ENCODE assay signal across 9 mouse cellular contexts in genomic region chr10:60531349-60531748, GRCm38 (mm10).
DNase-seq lines count a peak whose midpoint lies in the region; ATAC-seq and TF ChIP-seq lines count a peak whose summit lies in the region.
"Had no signal": no experiment of that assay in that cellular context is flagged by ENCODE, and none has a peak within 500 bp of the region (broad histone marks: within the 10 kb centered on the region; RNA-seq: fewer than 3 reads in every experiment).

No protein-coding gene starts in this region.

- peaks cover 3% of the 10 kb centered on the region; the same call in 1 of the 2 replicates for H3K27me3 ChIP-seq in kidney, embryonic 14.5 days (ENCODE audit: control insufficient read depth, insufficient read depth, low read length)
- no peaks in the 10 kb centered on the region for H3K27me3 ChIP-seq in forebrain, embryonic 16.5 days (replicated peaks; ENCODE audit: control insufficient read depth, insufficient read depth, low read length)
- H3K27me3 ChIP-seq in midbrain, embryonic 12.5 days, result peaks cover 16% of the 10 kb centered on the region

- no peak overlapping the region for H3K27ac ChIP-seq in kidney, embryonic 14.5 days (ENCODE audit: low read depth, low read length)
- no peak overlapping the region for H3K27ac ChIP-seq in ES-E14 (ENCODE audit: insufficient read depth, low read depth, low read length, poor library complexity, severe bottlenecking)
- H3K27ac ChIP-seq in forebrain, embryonic 16.5 days (ENCODE audit: low read length), result no peak overlapping the region
- no peak overlapping the region for H3K27ac ChIP-seq in midbrain, embryonic 12.5 days (replicated peaks)
- H3K27ac ChIP-seq: embryonic facial prominence, embryonic 13.5 days had no signal

- H3K9me3 ChIP-seq in kidney, embryonic 14.5 days (ENCODE audit: control insufficient read depth, low read length), result no peaks in the 10 kb centered on the region
- no peaks in the 10 kb centered on the region for H3K9me3 ChIP-seq in ES-E14 (ENCODE audit: control insufficient read depth, insufficient read depth, low read depth, low read length)
- no peaks in the 10 kb centered on the region for H3K9me3 ChIP-seq in forebrain, embryonic 16.5 days (ENCODE audit: control insufficient read depth, low read length)
- H3K9me3 ChIP-seq in midbrain, embryonic 12.5 days, result no peaks in the 10 kb centered on the region
- H3K9me3 ChIP-seq: embryonic facial prominence, embryonic 13.5 days had no signal

- no peak overlapping the region for H3K9ac ChIP-seq in kidney, embryonic 14.5 days (ENCODE audit: low read depth, low read length)
- H3K9ac ChIP-seq in ES-E14 (ENCODE audit: insufficient read depth, low read depth, low read length, poor library complexity, severe bottlenecking), result no peak overlapping the region
- H3K9ac ChIP-seq in forebrain, embryonic 16.5 days (replicated peaks; ENCODE audit: low read depth, low read length), result no peak overlapping the region
- H3K9ac ChIP-seq in midbrain, embryonic 12.5 days (replicated peaks), result no peak overlapping the region
- H3K9ac ChIP-seq: embryonic facial prominence, embryonic 13.5 days had no signal

- no peaks in the 10 kb centered on the region for H3K36me3 ChIP-seq in kidney, embryonic 14.5 days (ENCODE audit: control insufficient read depth, insufficient read depth, low read length)
- H3K36me3 ChIP-seq in ES-E14 (ENCODE audit: control insufficient read depth, insufficient read depth, low read length, poor library complexity, severe bottlenecking), result no peaks in the 10 kb centered on the region
- H3K36me3 ChIP-seq in forebrain, embryonic 16.5 days (ENCODE audit: control insufficient read depth, insufficient read depth), result no peaks in the 10 kb centered on the region
- no peaks in the 10 kb centered on the region for H3K36me3 ChIP-seq in midbrain, embryonic 12.5 days
- H3K36me3 ChIP-seq: embryonic facial prominence, embryonic 13.5 days had no signal

- H3K4me3 ChIP-seq in kidney, embryonic 14.5 days (ENCODE audit: low read length), result no peak overlapping the region
- no peak overlapping the region for H3K4me3 ChIP-seq in ES-E14 (ENCODE audit: insufficient read depth in 1 of 2, low read depth in 1 of 2, low read length in 2 of 2, poor library complexity in 1 of 2, severe bottlenecking in 1 of 2)
- H3K4me3 ChIP-seq in forebrain, embryonic 16.5 days (replicated peaks; ENCODE audit: low read length), result no peak overlapping the region
- no peak overlapping the region for H3K4me3 ChIP-seq in midbrain, embryonic 12.5 days
- H3K4me3 ChIP-seq: embryonic facial prominence, embryonic 13.5 days had no signal

- ATAC-seq in kidney, embryonic 14.5 days (ENCODE audit: low FRiP score, low TSS enrichment), result no peak
- ATAC-seq in forebrain, embryonic 16.5 days, result peak; percentile 67; the same call in 1 of the 2 replicates
- 0 out of 2 replicates have a peak, but pooled peaks have one; percentile 38 for ATAC-seq in midbrain, embryonic 12.5 days (ENCODE audit: low FRiP score, low read depth)

- H3K4me1 ChIP-seq in kidney, embryonic 14.5 days (ENCODE audit: control insufficient read depth, insufficient read depth, low read length), result no peaks in the 10 kb centered on the region
- peaks cover 0 to 7% of the 10 kb centered on the region in 2 experiments; a peak in 3 of 4 replicates for H3K4me1 ChIP-seq in ES-E14 (ENCODE audit: control insufficient read depth in 2 of 2, insufficient read depth in 2 of 2, low read length in 2 of 2, poor library complexity in 1 of 2)
- H3K4me1 ChIP-seq in forebrain, embryonic 16.5 days (replicated peaks; ENCODE audit: control insufficient read depth, insufficient read depth, low read length), result no peaks in the 10 kb centered on the region
- peaks cover 2% of the 10 kb centered on the region for H3K4me1 ChIP-seq in midbrain, embryonic 12.5 days
- H3K4me1 ChIP-seq: embryonic facial prominence, embryonic 13.5 days had no signal

- in situ Hi-C loops in ES-E14 (cut with MboI; ENCODE audit: low sequenced_read_pairs in 2 of 2, unreplicated experiment in 2 of 2), result loop anchor here in 1 of 2 experiments (10.0 kb wide), 1 partner anchor 223 kb away; the partner anchor contains the start of gene Slc29a3

- peak; percentile 44 for DNase-seq in kidney, adult 18-20 months
- DNase-seq in ES-E14 (ENCODE audit: low read depth, low spot score), result peak; percentile 56
- peak; percentile 53 for DNase-seq in c-Kit-positive CD71-positive TER-119-positive erythroid progenitor cells, embryonic 14.5 days (ENCODE audit: low spot score)
- DNase-seq in layer of hippocampus, adult 9-11 months, result peak; percentile 14
- DNase-seq in testis, postnatal 10 days (ENCODE audit: low spot score), result peak; percentile 66

- H3K4me2 ChIP-seq in kidney, embryonic 14.5 days (replicated peaks; ENCODE audit: low read depth, low read length), result no peak overlapping the region
- no peak overlapping the region for H3K4me2 ChIP-seq in forebrain, embryonic 16.5 days (ENCODE audit: low read length)
- H3K4me2 ChIP-seq in midbrain, embryonic 12.5 days (replicated peaks), result no peak overlapping the region
- H3K4me2 ChIP-seq: embryonic facial prominence, embryonic 13.5 days had no signal

- 30% methylated on average over 2 of the region's 2 CpGs for WGBS in kidney, embryonic 14.5 days
- WGBS in forebrain, embryonic 16.5 days, result 25% methylated on average over 2 of the region's 2 CpGs
- WGBS in midbrain, embryonic 12.5 days, result 16% methylated on average over 2 of the region's 2 CpGs

TF ChIP-seq in ES-E14, 5 proteins besides CTCF, POLR2A, EP300 and RAD21:
- TF ChIP-seq ZC3H11A (IDR thresholded peaks at IDR 0.05; ENCODE audit: borderline replicate concordance, low read depth, low read length) (peak; percentile 42; the same call in 1 of the 2 replicates), ZNF384 (IDR thresholded peaks at IDR 0.05; ENCODE audit: low read depth, low read length) (no peak)

Comparison
In these comparisons a context has a peak if more than half of its experiments do, and no peak if none do; other contexts are left out.
1. DNase-seq: peak in every context shown above with its lines; median percentile 66 in testis, postnatal 10 days; 56 in ES-E14; 53 in c-Kit-positive CD71-positive TER-119-positive erythroid progenitor cells, embryonic 14.5 days; 44 in kidney, adult 18-20 months; 14 in layer of hippocampus, adult 9-11 months.